Mouse (Mus musculus): ENCODE measurements at regions not wholly inside any gene's neighbourhood (a gene's known extent, or its start where the extent isn't known, plus 50 kb on each side); places are given as distances from the start of the nearest gene placed in this dataset.
A peak's percentile ranks its signal among the peaks of the same experiment; 100 is the strongest.

DNA sequence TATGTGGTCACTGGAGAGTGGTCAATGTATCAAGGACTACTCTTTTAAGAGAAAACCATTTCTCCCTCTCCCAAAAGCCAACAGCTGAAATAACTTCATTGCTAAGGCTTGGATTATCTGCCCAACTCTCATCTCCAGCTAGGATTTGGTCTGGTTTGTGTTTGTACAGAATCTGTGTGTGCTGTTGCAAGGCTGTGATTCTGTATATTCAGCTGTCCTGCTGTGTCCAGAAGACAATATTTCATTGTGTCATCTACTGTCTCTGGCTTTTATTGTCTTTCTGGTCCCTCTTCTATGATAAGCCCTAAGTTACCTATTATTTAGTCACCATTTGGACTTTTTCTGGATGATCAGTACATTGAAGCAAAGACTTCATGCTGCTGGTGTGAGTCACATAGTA lies 110.9 kb downstream of the Cenpc1 start:
- DNase-seq (ENCODE audit: low spot score in 2 of 2), result no peak

DNA sequence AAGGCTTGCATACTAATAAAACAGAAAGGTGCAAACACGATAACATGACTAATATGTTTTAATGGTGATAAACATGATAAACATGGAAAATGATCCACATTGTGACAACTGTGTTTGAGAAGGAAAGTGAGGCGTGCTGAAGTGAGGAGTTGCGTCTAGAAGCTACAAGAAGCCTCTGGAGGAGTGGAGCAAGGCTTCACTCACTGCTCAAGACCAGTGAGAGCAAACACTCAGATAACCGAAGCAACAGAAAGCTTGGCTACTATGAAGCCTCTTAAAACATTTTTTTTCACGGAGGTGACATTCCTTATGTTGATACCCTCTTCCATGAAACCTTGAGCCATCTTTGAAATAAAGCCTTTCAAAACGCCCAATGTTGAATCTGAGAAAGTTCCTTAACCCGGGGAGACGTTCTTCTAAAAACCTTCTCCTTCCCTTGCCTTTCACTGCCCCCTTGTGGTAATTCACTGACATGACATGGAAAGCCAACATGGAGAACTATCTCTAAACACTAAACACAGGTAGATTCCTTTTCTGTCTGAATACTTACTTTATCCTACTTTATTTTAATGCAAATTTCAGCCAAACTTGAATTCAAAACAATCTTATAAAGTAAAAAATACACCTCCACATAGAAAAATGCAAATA lies 128.6 kb downstream of the Cenpc1 start:
- no peak for DNase-seq (ENCODE audit: low spot score in 2 of 2)

DNA sequence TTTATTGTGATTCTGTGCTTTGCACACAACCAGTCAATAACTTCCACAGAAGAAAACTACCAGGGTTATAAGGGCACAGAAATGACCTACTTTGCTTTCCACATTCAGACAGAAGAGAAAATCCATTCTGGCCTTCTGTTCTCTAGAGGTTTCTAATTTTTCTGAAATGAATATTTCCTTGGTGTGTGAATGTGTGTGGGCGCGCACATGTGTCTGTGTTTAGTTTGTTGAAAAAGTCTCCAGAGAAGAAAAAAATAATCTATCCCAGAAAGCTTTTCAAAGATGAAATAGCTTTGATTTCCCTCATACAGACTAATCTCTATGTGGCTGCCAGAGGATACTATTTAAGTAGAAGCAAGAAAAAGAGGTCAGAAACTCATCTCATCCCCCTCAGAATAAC lies 147.1 kb downstream of the Cenpc1 start:
- no peak for DNase-seq (ENCODE audit: low spot score in 2 of 2)

DNA sequence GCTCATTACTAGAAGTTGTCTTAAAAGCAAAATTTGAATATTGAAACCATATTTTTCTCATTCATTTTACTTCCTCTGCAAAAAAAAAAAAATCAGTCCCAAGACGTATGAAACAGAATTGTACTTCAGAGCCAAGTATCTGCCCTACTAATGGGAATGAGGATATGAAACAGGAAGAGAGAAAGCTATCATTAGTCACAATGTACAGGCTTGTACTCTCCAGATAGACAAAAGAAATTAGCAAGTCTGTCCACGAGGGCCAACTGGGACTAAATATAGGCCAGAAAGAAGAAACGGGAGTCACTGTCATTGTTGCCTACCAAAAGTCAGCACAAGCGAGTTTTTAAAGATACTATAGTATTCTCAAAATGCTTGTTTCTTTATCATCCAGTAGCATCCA lies 150.4 kb downstream of the Cenpc1 start:
- DNase-seq (ENCODE audit: low spot score in 2 of 2), result peak in 1 of 2 experiments; percentile 9

DNA sequence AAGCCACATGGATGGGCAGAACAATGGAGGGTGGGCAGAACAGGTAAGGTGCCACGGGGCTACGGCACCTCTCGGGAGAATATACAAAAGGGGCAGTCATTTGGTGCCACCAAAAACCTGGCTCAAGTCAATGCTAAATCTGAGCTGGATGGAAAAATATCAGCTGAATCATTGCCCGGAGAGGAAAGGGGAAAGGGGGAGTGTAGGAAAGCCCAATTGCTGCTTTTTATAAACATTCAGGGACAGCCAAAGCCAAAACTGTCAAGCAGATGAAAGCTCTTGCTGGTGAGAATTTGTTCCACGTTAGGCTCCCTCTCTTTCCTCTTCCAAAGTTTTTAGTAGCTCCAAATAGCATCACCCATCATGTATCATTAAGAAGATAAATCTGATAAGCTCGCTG lies 168.9 kb downstream of the Cenpc1 start:
- no peak for DNase-seq (ENCODE audit: low spot score in 2 of 2)

DNA sequence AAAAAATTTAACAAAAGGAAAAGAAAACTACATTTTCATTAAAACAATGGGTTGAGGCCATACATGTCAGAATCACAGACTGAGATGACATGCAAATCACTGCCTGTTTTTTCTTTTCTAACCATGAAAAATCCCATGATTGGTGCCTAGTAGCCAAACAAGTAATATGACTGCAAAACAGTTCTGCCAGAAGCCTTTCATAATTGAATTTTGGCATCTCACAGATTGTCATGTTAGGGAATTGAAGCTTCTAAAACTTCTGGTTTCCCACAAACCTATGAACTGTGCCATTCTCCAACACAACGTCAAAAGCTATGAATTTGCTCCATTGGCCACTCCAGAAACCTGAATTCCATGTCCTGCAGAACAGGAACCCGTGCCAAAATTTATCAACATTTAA lies 169.6 kb downstream of the Cenpc1 start:
- DNase-seq (ENCODE audit: low spot score in 2 of 2), result no peak

DNA sequence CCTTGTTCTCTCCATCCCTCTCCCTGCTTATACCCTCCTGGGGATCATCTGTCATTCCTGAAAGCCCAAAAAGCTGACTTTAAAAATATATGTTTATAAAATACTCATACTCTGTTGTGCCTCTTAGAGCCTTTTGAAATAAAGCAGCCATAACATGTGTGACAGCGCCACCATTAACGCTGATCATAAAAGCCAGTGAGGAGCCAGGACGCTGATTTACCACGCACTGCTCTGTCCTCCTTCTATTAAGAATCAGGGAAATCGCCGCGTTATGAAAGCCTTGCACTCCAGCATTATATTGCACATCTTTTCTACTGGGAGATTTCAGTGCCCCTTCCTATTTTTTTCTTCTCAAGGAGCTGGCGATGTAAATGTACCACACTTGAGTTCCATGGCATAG lies 195.1 kb downstream of the Cenpc1 start:
- DNase-seq (ENCODE audit: low spot score in 2 of 2), result no peak

DNA sequence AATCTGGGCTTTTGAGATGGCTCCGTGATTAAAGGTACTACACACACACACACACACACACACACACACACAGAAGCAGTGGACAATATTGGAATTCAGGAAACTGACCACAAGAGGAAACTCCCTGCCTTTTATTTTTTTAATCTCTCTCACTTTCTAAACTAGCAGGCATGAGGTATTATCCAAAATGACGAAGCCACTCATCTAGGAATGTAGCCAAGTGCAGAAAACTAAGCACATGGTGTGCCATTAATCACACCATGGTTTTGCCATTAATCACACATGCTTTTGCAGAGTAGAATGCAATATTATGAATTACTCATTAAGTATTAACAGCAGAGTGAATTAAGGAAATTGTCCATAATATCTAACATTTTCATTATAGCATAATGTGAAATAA lies 232.8 kb downstream of the Cenpc1 start:
- no peak for DNase-seq (ENCODE audit: low spot score in 2 of 2)

DNA sequence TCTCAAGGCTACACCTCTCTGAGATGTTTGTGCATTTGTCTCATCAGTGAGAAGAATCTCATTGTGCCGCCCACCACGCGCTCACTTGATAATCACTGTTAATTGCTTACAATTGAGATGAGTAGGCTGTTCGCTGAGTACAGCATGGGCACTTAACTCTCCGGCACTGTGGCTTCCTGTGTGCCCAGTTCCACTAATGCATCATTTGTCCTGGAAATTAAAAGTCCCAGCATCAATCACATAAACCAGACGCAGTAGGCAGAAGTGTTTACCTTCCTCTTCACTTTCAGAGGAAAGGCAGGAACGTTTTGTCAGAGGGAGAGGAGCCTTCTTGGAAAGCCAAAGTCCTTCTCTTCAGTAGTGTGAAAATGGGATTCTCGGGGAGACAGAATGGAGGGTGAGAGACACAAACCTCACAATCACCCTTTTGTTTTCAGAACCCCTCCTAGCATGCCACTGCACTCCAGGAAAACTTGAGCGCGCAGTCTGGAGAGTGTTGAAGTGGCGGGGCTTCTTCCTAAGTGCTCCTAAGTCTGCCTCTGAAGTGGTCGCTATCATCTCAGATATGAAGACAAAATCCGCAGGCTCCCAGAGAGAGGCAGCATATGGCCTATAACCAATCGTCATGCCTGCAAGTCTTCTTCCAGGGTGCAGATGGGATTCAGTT lies 269.7 kb downstream of the Cenpc1 start:
- no peak for DNase-seq (ENCODE audit: low spot score in 2 of 2)

DNA sequence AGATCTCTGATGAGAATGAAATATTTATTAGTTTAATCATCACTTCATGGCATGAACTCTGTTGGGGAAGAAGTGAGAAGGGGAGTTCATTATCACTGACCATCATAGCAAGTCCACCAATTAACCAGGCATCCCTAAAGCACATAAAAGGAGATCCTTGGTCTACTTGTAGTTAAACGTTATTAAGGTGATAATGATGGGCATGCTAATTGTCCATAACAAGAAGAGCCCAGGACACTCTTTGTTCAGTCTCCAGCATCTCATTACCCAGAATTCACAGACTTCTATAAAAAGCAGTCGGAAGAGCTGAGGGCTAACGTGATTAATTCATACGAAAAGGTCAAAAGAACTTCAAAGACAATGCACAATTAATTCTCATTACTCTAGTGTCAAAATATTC lies 272.2 kb downstream of the Cenpc1 start:
- no peak for DNase-seq (ENCODE audit: low spot score in 2 of 2)

DNA sequence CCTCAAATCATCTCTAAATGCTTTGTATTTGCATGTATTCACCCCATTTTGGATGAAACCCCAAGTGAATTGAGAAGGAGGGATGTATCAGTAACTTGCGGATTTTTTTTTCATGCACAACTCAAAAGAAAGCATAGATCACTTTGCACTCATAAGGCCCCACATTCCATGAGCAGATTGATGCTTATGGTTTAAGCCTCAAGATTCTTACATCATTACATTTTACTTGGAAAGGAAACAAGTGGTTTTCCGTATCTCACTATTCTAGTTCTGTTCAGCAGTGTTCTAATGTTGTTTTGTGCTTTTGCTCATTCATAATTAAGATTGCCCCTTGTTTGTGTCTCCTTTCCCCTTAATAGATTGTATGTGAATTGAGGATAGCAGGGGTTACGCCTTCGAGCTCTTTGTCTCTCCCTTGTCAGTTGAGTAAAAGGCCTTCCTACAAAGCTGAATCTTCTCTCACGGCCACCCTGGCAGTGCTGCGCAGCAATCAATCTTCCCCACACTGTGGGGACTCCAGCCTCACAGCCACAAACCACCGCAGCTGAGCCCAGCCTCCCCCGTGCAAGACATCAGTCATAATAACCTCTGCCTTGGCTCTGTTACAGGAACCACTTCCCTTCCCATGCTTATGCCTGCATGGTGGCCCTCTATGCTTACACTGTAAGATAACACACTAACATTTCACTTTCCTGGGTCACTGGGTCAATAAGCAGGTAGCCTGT lies 284.5 kb downstream of the Cenpc1 start:
- no peak for DNase-seq (ENCODE audit: low spot score in 2 of 2)

DNA sequence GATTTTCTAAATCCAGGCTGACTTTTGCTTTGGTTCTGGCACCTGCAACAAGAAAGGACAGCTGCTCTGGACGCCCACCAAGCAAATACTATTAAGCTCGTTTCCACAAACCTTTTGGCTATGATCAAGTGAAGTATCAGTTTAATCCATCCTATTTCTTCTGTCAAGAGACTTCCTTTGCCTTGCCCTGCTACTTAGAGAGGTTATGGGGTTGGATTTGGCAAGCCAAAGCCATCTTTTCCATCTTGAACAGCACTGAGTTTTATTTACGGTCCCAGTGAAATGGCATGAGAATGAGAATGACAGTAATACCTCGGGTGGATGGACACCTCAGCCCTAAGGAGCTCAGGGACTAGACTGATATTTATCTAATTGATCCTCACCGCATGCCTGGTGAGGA lies 285.4 kb downstream of the Cenpc1 start:
- DNase-seq (ENCODE audit: low spot score in 2 of 2), result no peak

DNA sequence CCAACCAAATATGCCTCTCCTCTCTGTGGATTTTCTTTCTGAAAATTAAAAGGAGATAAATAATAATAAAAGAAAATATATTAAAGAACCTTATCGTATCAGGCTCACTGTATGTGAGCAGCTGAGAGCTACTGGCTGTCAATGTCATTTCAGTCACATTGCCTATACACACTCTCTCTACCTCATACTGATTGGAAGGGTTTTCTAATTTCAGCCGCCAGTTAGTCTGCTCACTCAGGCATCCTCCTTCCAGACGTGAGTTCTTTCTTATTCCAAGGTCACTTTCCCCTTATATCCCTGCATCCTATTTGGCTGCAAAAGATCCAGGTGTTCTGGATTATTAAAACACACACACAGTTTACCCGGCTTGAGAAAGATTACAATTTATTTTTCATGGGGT lies 286.2 kb downstream of the Cenpc1 start:
- DNase-seq (ENCODE audit: low spot score in 2 of 2), result no peak

DNA sequence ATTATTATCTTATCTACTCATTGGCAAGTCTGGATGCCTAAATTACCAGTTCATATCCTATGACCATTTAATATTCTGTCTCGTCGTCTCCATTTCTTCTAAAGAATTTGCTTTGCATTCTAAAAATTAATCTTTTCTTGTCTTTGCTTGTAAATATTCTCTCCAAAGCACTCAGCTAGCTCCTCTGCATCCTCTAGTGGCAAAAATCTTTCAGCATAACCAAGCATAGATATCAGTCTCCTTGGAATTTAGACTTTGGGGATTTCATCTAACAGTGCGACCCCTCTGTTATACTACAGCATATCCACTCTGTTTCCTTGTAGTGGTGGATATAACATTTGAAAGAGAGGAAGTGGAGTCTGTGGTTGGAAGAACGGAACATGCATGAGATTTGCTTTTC lies 292.7 kb downstream of the Cenpc1 start:
- no peak for DNase-seq (ENCODE audit: low spot score in 2 of 2)

DNA sequence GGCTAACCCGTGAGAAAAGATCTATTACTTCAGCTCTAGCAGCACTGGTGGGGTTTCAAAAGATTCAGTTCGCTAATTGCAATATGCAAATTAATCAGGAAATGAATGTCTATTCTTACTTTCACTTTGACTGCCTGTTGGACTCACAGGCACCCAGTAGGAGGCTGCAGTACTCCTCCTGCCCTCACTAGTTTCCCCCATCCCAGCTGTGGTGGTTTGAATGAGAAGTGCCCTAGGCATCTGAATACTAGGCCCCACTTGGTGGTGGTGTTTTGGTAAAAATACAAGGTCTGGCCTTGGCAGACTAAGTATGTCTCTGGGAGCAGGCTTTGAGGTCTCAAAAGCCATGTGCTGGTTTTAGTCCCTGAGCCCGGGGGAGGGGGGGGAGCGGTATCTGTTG lies 293.3 kb downstream of the Cenpc1 start:
- DNase-seq (ENCODE audit: low spot score in 2 of 2), result no peak

DNA sequence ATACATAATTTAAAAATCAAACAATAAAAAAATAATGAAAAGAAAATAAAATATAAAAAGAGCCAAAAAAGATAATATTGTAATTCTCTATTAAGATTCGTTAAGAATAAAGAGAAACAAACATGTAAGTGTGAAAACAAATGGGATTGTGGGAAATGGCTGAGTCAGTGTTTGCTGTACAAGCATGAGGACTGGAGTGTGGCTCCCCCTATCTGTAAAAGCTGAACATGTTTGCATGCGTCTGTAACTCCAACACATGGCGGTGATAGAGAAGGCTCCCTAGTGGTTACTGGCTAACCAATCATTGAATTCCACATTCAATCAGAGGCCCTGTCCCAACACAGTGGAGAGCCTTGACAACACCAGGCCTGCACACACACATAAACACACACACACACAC lies 298.2 kb downstream of the Cenpc1 start:
- no peak for DNase-seq (ENCODE audit: low spot score in 2 of 2)

DNA sequence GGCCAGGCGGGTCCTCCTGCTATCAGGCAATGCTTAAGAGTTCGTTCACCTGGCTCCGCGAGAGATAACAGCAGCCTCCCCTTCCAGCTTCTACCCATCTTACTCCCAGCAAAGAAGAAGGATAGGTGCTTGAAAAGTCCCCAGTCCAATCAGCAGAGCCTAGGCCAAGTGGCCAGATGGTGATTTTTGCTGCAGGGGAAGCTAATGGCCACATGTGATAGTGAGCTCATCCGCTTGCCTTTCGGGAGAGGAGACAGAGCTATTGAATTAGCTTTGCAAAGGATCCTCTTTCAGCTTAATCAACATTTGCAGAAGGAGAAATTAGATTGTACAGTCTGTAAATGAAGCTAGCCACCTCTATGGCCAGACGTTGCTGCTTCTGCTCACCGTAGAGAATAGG lies 308.7 kb downstream of the Cenpc1 start:
- DNase-seq (ENCODE audit: low spot score in 2 of 2), result no peak

DNA sequence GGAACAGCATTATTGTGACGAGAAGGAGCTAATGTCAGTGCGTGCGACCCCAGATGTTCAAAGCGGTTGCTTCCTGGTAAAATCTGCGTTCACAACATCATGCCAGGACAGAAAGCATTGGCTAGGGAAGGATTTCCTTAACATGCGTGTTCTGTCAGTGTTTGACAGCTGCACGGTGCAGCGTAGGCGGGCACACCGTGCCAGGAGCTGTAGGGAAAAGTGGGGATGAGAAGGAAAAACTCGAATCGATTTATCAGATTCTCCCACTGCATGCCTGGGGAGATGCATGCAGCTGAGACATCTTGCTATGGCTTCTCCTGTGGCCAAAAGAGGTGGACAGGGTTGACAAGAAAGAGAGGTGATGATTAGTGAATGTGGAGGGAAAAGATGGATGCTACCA lies 311.2 kb downstream of the Cenpc1 start:
- no peak for DNase-seq (ENCODE audit: low spot score in 2 of 2)

DNA sequence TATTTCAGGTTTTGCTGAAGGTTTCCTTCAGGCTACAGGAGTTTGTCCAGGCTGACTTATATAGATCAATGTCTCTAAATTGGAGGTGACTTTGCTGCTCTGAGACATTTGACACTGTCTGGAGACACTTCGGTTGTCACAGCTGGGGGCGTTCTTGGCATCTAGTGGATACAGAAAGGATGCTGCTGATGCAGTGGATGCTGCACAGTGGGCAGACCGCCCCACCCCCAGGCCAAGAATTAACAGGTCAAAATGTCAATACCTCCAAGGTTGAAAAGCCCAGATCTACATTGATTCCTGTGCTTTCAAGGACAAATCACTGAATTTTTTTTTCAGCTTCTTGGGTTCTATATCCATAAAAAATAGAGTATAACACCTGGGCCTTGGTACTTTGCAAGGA lies 312.3 kb downstream of the Cenpc1 start:
- DNase-seq (ENCODE audit: low spot score in 2 of 2), result no peak

DNA sequence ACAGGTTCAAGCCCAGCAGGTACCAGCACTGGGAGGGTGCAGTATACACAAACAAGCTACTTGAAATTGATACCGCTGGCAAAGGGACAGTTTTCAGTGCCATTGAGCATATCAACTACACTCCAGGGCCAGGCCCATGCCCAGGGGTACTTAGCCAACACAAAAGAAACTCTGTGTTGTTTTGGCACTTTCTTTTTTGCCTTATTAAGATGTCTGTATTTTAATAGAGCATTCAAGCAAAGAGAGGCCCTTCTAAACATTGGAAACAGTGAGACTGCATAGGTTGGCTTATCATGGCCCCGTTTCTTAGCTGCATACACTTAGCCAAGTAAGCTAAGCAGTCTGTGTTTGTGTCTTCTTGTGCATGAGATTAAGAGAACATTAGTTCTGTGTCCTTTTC lies 313.7 kb downstream of the Cenpc1 start:
- DNase-seq (ENCODE audit: low spot score in 2 of 2), result no peak

DNA sequence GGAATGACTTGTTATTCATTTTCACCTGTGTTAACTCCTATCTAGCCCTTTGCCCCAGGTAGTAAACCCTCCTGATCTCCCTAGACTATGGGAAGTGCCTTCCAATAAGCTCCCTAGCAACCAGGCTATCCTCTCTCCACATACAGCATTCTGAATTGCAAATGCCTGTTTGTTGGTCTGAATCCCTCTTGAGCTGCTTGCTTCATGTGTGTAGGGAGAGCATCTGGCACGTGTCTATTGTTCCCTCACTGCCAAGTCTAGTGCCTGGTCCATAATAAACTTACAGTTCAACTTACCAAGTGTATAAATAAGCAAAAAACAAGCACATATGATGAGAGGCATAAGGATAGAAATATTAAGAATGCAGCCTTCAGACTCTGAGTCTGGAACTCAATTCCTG lies 314.5 kb downstream of the Cenpc1 start:
- no peak for DNase-seq (ENCODE audit: low spot score in 2 of 2)

DNA sequence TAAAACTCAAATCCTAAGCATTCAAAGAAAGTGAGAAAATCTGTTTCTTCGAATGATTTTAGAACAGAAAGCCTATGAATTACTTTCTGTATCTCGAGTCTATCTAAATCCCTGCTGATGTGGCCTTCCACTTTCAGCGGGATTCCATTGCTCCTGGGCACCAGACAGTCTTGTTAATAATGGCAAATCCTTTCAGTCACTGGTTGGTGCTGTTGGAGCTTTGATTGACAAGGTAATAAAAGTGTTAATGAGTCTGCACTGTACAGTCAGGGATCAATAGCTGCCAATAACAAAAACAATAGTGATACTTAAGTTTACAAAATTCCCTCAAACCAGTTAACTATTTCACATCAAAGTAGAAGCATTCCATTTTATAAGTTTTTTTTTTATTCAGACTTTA lies 335.8 kb downstream of the Cenpc1 start:
- no peak for DNase-seq (ENCODE audit: low spot score in 2 of 2)

DNA sequence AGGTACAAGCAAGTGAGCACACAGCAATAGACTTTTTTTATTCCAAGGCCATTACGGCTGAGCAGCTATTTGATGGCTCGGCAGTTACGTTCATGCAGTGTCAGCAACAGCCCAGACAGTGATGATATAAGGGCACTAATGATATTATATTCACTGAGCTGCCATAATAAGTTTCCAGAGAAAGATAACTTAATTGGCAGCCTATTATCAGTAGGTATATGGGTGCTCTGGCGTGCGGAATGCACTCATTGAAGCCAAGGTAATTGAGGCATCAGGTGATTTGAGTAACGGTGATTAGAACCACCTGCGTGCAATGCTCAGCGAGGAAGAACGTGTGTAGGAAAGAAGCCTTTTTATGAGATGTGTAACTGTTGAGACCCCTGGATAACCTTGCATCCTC lies 358.0 kb downstream of the Cenpc1 start:
- DNase-seq (ENCODE audit: low spot score in 2 of 2), result no peak

All from heart, adult 9 months (tissue).